Mouse (Mus musculus): Measurements from ENCODE around the gene Prune2.

- TF ChIP-seq POLR2A (IDR thresholded peaks at IDR 0.05; ENCODE audit: low read depth, low read length) (no peak), CTCF (IDR thresholded peaks at IDR 0.05; ENCODE audit: extremely low read depth, insufficient read depth, insufficient read length, insufficient replicate concordance) (no peak)
These were observed 100.0 kb downstream of the Prune2 start for GRCm38 (mm10) chr19:17055892-17056291.

Data from spleen, adult 2 months (tissue).